Mouse (Mus musculus): ENCODE results near the gene Ppard. TPM values are rescaled to one million over a fixed set of nuclear protein-coding genes. Genes with fewer than 3 reads are reported as not detected.

Ppard gene
- polyA plus RNA-seq, 1 experiment, result 6.6 TPM

- Histone ChIP-seq H3K4me3 (replicated peaks) (no peak overlapping the region), H3K4me1 (ENCODE audit: control insufficient read depth) (peaks cover 50% of the 10 kb centered on the region)
- no peak for TF ChIP-seq TAL1 (IDR thresholded peaks at IDR 0.05; ENCODE audit: low read length)
- TF ChIP-seq GATA1 (IDR thresholded peaks at IDR 0.05; ENCODE audit: low read length), result no peak
These were observed 79.0 kb downstream of the Ppard start for GRCm38 (mm10) chr17:28311366-28312132.

GRCm38 (mm10) chr17:28312232-28313211 is 80.0 kb downstream of the Ppard start:
- Histone ChIP-seq H3K4me1 (ENCODE audit: control insufficient read depth) (peaks cover 59% of the 10 kb centered on the region), H3K4me3 (replicated peaks) (peak overlapping the region; percentile 90), H3K27me3 (ENCODE audit: control insufficient read depth) (no peaks in the 10 kb centered on the region), H3K9me3 (ENCODE audit: control insufficient read depth, low read length) (no peaks in the 10 kb centered on the region; the same call in 1 of the 2 replicates), H3K36me3 (ENCODE audit: control insufficient read depth) (peaks cover 25% of the 10 kb centered on the region)
- TF ChIP-seq TAL1 (IDR thresholded peaks at IDR 0.05; ENCODE audit: low read length) (no peak), GATA1 (IDR thresholded peaks at IDR 0.05; ENCODE audit: low read length) (no peak)

More at GRCm38 (mm10) chr17:28311366-28312132, 79.0 kb downstream of the Ppard start:
- peaks cover 15% of the 10 kb centered on the region for H3K36me3 ChIP-seq (ENCODE audit: control insufficient read depth)
- H3K27me3 ChIP-seq (ENCODE audit: control insufficient read depth), result no peaks in the 10 kb centered on the region
- H3K9me3 ChIP-seq (ENCODE audit: control insufficient read depth, low read length), result no peaks in the 10 kb centered on the region; the same call in 1 of the 2 replicates

DNA sequence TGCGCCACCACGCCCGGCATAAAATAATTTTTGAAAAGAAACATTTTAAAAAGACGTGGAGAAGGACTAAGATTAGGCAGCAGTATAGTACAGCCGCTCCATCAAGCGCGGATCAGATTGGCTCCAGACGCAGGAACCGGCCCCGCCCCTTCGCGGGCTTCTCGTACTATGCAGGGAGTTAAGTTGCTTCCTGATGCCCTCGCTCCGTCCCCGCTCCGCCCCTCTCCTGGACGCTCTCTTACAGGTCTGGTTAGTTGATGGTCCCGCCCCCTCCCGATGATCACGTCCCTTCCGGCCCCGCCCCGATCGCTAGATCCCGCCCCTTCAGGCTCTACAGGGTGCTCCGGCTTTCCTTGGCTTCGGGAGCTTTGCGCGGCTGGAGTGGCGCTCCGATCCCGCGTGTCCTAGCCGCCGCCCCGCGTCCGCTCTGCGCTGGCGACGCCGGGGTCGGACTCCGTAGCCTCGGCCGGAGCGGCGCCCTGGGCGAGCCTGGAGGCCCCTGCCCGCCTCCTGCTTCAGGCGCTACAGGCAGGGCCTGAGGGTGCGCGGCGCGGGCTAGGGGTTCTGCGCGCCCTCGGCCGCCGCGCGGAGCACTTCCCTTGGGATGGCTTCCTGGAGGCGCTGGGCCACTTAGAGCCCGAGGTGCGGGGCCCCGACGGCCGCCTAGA is 80.8 kb downstream of the Ppard start, which contains the start of gene Fance:
TSS of gene Fance (plus strand) at position 308 of the 668 bp plus-strand sequence.
- TF ChIP-seq TAL1 (IDR thresholded peaks at IDR 0.05; ENCODE audit: low read length) (no peak), GATA1 (IDR thresholded peaks at IDR 0.05; ENCODE audit: low read length) (peak; percentile 60; the same call in 1 of the 2 replicates)
- Histone ChIP-seq H3K4me1 (ENCODE audit: control insufficient read depth) (peaks cover 66% of the 10 kb centered on the region), H3K4me3 (replicated peaks) (peak within 1 kb of the TSS; percentile 90), H3K9me3 (ENCODE audit: control insufficient read depth, low read length) (no peaks in the 10 kb centered on the region; the same call in 1 of the 2 replicates), H3K36me3 (ENCODE audit: control insufficient read depth) (peaks cover 31% of the 10 kb centered on the region), H3K27me3 (ENCODE audit: control insufficient read depth) (no peaks in the 10 kb centered on the region)

DNA sequence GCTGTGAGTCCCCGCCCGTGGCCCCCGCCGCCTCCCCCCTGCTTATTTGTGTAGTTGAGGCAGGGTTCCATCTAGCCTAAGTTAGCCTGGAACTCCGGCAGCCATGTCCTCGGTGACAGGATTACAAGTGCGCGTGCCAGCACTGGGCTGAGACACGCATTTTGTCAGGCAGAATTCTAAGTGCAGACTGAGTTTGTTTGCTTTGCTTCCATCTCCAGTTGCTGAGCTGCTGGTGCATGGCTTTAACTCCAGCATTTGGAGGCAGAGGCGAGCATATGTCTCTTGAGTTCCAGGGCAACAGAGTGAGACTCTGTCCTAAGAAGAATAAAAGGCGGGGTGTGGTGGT is 81.4 kb downstream of the Ppard start:
- no peaks in the 10 kb centered on the region for H3K27me3 ChIP-seq (ENCODE audit: control insufficient read depth)

GRCm38 (mm10) chr17:28315611-28316160 is 83.2 kb downstream of the Ppard start:
- Histone ChIP-seq H3K4me1 (ENCODE audit: control insufficient read depth) (peaks cover 61% of the 10 kb centered on the region), H3K27me3 (ENCODE audit: control insufficient read depth) (no peaks in the 10 kb centered on the region), H3K9me3 (ENCODE audit: control insufficient read depth, low read length) (no peaks in the 10 kb centered on the region; the same call in 1 of the 2 replicates), H3K36me3 (ENCODE audit: control insufficient read depth) (peaks cover 47% of the 10 kb centered on the region), H3K4me3 (replicated peaks) (no peak overlapping the region)
- TF ChIP-seq TAL1 (IDR thresholded peaks at IDR 0.05; ENCODE audit: low read length) (no peak), GATA1 (IDR thresholded peaks at IDR 0.05; ENCODE audit: low read length) (no peak)

More for the DNA sequence above, 81.4 kb downstream of the Ppard start:
- Histone ChIP-seq H3K4me3 (replicated peaks) (peak overlapping the region; percentile 90), H3K9me3 (ENCODE audit: control insufficient read depth, low read length) (no peaks in the 10 kb centered on the region; the same call in 1 of the 2 replicates), H3K36me3 (ENCODE audit: control insufficient read depth) (peaks cover 36% of the 10 kb centered on the region), H3K4me1 (ENCODE audit: control insufficient read depth) (peaks cover 62% of the 10 kb centered on the region)
- TF ChIP-seq TAL1 (IDR thresholded peaks at IDR 0.05; ENCODE audit: low read length) (no peak), GATA1 (IDR thresholded peaks at IDR 0.05; ENCODE audit: low read length) (no peak)

- peaks cover 54% of the 10 kb centered on the region for H3K36me3 ChIP-seq (ENCODE audit: control insufficient read depth)
- no peaks in the 10 kb centered on the region for H3K27me3 ChIP-seq (ENCODE audit: control insufficient read depth)
- peaks cover 61% of the 10 kb centered on the region for H3K4me1 ChIP-seq (ENCODE audit: control insufficient read depth)
- TF ChIP-seq GATA1 (IDR thresholded peaks at IDR 0.05; ENCODE audit: low read length) (no peak), TAL1 (IDR thresholded peaks at IDR 0.05; ENCODE audit: low read length) (no peak)
- H3K4me3 ChIP-seq (replicated peaks), result no peak overlapping the region
- H3K9me3 ChIP-seq (ENCODE audit: control insufficient read depth, low read length), result no peaks in the 10 kb centered on the region
These were observed 84.0 kb downstream of the Ppard start for GRCm38 (mm10) chr17:28316476-28316875.

- no peak for TF ChIP-seq GATA1 (IDR thresholded peaks at IDR 0.05; ENCODE audit: low read length)
- no peak for TF ChIP-seq TAL1 (IDR thresholded peaks at IDR 0.05; ENCODE audit: low read length)
- H3K9me3 ChIP-seq (ENCODE audit: control insufficient read depth, low read length), result no peaks in the 10 kb centered on the region
- peaks cover 60% of the 10 kb centered on the region for H3K36me3 ChIP-seq (ENCODE audit: control insufficient read depth)
- no peak overlapping the region for H3K4me3 ChIP-seq (replicated peaks)
- H3K27me3 ChIP-seq (ENCODE audit: control insufficient read depth), result no peaks in the 10 kb centered on the region
- peaks cover 56% of the 10 kb centered on the region for H3K4me1 ChIP-seq (ENCODE audit: control insufficient read depth)
These were observed 84.6 kb downstream of the Ppard start for GRCm38 (mm10) chr17:28317091-28317490.

DNA sequence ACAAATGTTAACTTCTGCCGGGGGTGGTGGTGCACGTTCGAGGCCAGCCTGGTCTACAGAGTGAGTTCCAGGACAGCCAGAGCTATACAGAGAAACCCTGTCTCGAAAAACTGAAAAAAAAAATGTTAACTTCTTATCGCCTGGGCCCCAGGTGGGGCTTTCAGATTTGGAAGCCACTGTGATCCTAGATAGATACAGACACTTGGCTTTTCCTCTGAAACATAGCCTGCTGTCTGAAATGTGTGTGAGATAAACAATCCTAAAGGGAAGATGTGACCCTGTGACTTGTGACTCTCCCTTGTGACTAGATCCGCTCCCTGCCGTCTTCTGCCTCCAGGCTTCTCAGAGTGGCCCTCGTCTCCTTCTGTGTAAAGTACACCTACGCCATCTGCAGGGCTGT is 85.2 kb downstream of the Ppard start:
- Histone ChIP-seq H3K9me3 (ENCODE audit: control insufficient read depth, low read length) (no peaks in the 10 kb centered on the region), H3K27me3 (ENCODE audit: control insufficient read depth) (no peaks in the 10 kb centered on the region), H3K4me3 (replicated peaks) (no peak overlapping the region), H3K36me3 (ENCODE audit: control insufficient read depth) (peaks cover 66% of the 10 kb centered on the region), H3K4me1 (ENCODE audit: control insufficient read depth) (peaks cover 50% of the 10 kb centered on the region)
- TF ChIP-seq GATA1 (IDR thresholded peaks at IDR 0.05; ENCODE audit: low read length) (no peak), TAL1 (IDR thresholded peaks at IDR 0.05; ENCODE audit: low read length) (no peak)

Measured in erythroblast, embryonic 14.5 days (primary cell).